Mouse (Mus musculus): ENCODE results near the gene Amz2.

Amz2 gene

DNA sequence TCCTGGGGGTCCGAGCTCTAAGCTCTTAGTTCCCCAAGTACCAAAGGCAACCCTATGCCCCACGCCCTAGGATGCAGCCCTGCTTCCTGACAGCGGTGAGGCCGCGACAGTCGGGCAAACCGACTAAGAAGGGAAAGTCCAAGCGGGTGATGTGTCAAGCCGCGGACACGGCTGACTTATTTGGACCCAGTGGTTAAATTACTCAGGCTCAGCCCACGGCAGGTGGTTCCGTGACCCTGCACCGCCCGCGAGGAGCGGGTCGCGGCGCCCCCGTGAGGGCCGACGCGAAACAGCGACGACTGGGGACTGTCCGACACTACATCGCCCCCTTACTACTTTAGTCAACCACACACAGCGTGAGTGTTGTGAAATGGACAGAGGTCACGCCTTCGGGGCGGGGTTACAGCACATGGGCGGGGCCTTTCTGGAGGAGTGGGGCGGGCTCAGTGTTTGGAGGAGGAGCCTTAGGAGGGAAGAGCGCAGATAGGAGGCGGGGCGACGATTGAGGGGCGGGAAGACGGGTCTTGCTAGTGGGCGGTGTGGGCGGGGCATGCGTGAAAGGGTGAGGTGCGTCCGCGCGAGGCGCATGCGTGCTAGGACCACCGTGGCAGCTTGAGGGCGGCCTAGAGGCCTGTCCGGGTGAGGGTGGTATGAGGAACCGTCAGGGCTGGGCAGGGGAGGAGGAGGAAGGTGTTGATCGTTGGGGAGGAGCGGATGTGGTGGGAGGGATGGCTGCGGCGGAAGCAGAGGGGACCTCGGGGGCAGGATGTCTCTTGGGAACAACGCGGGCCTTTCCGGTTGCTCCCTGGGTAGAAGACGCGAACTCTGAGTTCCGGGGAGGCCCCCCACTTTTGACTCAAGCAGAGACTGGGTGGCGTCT is at the start of gene Amz2:
Gene Amz2, plus strand, starts transcription at position 555 of the 880 bp plus-strand sequence.
- DNase-seq (ENCODE audit: low read depth) = peak; percentile 95

DNA sequence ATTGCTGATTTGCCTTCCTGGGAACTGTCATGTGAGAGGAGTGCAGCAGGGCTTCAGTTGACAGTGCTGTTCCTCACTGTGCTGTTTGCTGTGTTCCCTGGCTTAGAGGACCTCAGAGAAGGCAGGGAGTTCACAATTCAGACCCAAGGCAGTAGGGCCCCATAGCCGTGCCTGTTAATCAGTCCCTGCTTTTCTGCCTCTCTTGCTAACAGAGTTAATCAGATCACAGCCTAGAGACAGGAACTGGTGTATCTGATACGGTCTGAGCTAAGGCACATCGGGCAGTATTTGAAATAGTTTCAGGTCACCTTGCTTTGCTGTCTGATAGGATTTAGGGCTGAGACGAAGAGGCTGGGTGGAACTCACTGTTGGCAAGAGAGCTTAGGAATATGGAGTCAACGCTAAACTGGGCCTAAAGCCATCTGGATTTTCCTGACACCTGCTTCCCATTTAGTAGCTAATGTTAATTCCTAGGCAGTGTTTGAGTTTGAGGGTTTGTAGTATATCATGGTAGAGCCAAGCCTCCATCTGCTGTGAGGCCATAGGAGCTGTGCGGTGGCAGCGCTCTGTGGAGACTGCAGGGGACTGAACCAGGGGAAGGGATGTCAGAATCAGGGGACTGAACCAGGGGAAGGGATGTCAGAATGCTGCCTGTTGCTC is 49.1 kb upstream of the Amz2 start:
- DNase-seq (ENCODE audit: low read depth) = no peak

DNA sequence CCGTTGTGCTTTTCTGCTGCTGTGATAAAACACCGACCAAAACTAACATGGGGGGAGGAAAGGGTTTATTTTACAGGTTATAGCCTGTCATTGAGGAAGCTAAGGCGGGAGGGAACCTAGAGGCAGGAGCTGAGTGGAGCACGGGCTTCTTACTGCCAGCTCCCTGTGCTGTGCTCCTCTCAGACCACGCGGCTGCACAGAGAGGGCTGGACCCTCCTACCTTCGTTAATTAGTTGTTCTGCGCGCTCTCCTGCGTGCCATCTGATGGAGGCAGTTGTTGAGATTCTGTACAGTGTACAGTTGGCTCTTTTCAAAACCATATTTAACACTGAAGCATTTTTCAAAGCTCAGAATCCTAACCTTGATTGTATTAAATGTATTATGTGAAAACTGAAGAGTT is 48.3 kb upstream of the Amz2 start:
- no peak for DNase-seq (ENCODE audit: low read depth)

DNA sequence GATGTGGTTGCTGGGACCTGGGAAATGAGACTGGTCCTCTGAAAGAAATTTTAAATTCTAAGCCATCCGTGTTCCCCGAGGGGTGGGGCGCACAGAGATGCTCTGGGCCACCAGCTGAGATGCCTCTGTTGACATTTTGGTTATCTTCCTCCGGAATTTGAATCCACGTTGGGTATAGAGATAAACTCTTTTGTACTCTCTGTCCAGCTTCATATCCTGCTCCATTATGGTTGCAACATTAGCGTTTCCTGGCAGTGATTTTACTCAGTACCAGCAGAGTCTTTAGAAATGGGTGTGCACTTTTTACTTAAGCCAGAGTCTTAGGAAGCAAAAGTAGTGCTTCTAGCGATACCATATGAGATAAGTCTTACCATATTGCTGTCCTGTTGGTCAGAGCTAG is 47.7 kb upstream of the Amz2 start:
- DNase-seq (ENCODE audit: low read depth) = no peak

DNA sequence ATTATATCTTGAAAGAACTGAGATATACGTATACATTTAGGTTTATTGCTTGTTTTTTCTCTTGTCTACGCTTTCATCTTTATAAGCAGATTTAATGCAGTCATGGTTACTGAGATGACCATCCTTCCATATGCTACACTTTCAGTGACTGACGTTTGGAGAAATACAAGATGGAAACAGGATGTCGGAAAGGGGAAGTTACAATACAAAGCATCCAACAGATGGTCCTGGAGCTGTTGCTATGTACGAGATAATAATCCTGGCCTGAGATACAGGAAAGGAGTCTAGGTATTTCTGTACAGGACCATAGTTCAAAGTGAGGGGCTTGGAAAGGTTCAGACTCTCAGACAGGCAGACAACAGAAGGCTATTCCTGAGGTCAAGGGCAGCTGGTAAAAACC is 45.1 kb upstream of the Amz2 start:
- no peak for DNase-seq (ENCODE audit: low read depth)

DNA sequence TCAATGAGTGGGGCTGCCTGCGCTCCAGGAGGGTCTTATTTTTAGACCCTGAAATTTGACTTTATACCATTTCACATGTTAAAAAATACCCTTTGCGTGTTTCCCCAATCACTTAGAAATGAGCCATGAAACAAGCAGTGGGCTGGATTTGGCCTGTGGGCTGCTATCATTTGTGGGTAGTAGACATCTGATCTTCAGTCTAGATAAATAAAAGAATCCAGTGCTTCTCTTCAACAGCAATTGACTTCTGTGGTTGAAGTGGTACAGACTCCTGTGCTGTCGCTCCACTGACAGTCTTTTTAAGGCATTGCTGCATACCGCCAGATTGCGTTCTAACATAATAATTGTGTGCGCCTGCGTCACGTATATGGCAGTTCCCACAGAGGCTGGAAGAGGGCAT is 40.5 kb upstream of the Amz2 start:
- DNase-seq (ENCODE audit: low read depth) = no peak

DNA sequence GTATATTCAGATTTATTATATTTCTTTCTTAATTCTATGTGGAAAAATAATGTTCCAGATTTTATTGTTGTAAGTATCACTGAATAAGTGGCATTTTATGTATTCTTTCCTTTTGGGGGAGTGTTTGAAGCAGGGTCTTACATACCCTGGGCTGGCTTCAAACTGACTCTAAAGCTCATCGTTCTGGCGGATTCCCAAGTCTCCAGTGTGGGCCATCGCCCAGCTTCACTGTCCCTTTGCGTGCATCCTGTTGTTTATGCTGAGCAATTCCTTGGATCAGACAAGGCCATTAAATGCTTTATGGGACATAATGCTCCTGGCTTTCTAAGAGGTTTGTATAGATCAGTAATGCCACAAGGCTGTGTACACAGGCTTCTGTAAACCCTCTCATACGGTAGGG is 36.7 kb upstream of the Amz2 start:
- DNase-seq (ENCODE audit: low read depth) = no peak

DNA sequence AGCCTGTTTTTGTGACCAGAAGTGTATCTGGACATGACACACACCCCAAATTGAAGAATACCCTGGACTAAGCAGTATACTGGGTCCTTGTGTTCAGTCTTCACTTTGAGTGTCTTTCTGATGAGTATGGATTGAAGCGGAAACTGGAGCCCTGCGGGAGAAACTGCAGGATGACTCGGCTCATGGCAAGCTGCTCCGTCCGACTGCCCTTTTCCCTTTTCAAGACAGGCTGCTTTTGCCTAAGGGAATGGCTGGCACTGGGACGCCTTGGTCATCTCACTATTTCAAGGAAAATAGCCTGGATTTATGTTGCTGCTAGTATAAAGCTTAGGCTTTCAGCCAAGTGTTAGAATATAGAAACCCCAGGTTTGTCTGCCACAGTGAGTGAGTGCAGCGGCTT is 34.5 kb upstream of the Amz2 start:
- DNase-seq (ENCODE audit: low read depth) = no peak

DNA sequence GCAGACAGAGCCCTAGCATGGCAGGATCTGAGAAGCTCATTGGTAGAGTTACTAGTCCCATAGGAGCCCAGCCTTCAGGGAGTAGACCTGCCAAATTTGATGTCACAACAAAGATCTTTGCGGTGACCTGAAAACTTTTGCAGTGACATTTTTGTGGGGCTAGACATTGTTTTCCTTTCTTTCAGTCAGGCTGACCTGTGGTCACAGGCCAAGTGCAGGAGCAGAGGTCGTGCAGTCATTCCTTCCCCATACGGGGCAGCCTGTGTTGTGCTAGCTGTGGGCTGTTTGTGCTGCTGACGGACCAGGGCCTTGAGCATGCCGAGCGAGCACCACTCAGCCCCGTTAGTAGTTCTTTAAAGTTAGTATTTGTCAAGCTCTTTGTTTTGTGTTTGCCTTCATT is 34.0 kb upstream of the Amz2 start:
- DNase-seq (ENCODE audit: low read depth) = no peak

DNA sequence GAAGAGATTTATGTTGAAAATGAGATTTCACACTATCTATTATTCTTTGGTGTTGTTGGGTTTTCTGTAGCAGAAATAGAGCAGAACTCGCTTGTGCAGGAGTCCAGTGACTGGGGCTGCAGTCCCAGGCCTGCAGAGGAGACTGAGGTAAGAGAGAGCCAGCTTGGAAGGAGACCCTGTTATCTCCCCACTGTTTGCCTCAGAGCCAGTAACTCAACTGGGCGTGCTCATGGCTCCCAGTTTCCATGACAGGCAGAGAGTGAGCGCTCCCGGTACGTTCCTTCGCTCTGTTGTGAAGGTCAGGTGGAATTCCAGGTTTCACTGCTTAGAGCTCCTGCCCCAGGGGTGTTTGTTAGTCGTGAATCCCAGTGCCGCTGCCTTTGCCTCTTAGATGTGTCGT is 33.1 kb upstream of the Amz2 start:
- no peak for DNase-seq (ENCODE audit: low read depth)

DNA sequence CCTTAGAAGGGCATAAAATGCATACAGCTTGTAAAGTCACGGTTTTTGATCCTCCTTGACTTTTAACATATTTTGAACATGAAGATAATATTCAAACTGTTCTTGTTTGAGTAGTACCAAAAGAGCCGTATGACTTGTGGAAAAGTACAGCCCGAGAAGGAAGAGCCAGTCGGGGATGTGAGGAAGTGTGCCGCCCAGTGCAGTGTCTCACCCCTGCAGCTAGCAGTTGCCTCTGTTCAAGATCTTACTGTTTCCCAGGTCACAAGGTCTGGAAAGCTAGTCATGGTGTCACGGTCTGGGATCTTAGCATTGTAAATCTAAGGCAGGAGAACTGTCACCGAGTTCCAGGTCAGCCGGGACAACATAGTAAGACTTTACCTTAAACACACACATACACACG is 31.0 kb upstream of the Amz2 start:
- no peak for DNase-seq (ENCODE audit: low read depth)

DNA sequence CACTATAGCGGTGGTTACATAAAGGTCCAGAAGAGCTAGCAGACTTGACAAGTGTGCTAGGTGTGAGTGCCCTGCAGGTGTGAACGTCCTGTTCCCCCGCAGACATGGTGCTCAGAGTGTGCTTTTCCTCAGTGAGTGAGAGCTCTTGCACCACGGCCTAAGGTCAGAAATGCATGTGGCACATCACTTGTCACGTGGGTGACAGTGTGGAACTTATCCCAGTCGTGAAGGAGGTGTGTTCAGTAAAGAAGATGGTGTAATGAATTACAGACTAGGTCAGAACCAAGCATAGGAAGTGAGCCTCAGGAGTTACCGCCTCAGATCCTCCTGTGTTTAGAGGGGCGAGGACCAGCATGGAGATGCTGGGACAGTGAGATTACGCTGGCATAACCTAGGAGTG is 30.5 kb upstream of the Amz2 start:
- no peak for DNase-seq (ENCODE audit: low read depth)

DNA sequence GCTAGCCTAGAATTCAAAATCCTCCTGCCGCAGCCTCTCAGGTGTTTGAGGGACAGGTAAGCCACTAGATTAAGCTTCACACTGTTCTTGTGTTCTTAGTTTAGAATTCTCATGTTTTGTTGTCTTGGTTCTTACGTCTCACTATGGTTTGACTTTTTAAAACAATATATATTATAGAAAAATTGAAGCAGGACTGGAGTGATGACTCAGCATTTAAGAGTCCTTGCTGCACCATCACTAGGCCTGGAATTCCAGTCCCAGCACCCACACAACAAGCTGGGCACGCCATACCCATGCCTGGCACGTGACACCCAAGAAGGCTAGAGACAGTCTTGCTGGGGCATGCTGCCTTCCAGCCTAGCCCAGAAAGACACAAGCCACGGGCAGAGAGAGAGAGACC is 19.3 kb upstream of the Amz2 start:
- no peak for DNase-seq (ENCODE audit: low read depth)

DNA sequence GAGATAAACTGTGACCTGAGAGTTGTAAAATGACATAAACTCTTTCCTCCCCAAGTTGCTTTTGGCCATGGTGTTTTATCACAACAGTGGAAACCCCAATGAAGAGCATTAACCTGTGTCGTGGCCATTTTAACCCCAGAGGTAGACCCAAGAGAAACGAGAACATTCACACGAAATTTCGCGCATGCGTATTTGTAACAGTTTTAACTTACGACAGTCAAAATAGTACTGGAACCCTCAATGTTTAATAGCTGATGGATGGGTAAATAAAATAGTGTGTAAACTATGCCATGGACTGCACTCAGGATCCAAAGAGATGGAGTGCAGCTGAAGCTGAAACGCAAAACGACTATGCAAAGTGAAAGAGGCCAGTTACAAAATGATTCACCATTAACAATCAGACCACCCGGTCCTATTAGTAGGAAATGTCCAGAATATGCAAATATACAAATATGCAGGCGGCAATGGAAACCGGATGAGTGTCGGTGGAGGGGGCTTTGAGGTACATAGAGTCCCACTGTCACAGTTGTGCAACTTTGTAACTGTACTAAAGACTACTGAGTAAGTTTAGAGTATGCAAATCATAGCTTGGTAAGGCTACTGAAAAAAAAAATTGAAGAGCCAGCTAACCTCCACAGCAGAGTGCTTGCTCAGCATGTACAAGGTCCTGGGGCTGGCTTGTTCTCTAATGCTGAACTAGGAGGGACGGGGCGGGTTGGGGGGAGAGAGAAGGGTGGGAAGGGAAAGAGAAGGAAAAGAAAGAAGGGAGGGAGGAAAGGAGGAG is 15.4 kb upstream of the Amz2 start:
- DNase-seq (ENCODE audit: low read depth) = no peak

DNA sequence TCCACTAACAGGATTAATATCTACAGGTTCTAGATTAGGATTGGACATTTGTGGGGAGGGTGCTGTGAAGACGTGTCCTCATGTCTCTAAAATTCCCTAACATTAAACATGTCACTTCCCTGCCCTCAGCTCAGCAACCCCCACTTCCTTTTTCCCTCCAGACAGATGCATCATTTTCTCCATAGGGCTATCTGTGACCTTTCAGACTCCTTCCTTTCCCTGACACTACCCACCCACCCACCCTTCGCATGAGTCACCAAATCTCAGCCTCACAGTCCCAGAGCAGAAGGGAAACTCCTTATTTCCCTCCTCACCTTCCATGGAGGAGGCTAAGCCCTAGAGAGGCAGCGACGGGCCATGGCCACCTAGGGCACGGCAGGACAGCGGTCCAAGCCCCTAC is 12.1 kb upstream of the Amz2 start, which contains the start of gene 9930022D16Rik:
Gene 9930022D16Rik, plus strand, starts transcription at position 301 of the 400 bp plus-strand sequence.
- DNase-seq (ENCODE audit: low read depth) = no peak

DNA sequence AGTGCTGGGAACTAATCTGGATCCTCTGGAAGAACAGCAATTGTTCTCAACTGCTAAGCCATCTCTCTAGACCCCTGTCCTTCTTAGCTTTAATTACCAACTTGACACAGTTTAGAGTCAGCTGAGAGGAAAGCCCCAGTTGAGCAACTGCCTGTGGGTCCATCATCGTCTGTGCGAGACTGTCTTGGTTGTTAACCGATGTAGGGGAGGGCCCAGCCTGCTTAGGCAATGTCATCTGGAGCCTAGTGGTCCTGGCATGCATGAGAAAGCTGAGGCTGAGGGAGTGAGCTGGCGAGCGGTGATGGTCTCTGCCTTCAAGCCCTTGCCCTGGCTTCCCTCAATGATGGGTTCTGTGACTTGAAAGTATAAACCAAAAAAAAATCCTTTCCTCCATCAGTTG is 10.9 kb upstream of the Amz2 start:
- DNase-seq (ENCODE audit: low read depth) = no peak

DNA sequence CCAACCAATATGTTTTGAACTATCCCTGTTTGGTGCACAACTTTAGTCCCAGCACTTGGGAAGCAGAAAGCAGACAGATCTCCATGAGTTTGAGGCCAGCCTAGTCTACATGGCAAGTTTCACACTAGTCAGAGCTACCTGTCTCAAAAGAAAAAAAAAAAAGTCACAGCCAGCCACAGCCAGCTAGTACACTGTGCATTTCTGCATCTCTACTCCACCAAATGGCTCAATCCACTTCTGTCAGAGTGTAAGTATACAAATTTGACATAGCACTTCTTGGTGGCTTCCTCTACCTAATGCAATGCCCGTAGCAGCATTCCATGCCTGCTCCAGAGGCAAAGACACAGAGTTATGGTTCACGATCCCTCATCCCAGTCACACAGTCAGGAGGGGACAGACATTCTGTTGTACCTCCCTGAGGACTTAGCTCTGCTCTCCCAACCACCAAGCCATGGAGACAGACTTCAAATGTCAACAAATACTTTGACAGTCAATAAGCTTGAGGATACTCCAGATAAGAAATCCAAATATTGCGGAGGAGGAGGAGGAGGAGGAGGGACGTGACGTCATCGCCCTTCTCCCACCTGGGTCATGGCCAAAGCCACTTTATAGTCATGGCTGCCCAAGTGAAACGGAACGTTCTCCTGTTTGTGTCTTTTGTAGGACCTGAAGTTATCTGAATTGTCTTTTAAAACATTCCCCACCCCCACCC is 8.9 kb upstream of the Amz2 start:
- DNase-seq (ENCODE audit: low read depth) = no peak

DNA sequence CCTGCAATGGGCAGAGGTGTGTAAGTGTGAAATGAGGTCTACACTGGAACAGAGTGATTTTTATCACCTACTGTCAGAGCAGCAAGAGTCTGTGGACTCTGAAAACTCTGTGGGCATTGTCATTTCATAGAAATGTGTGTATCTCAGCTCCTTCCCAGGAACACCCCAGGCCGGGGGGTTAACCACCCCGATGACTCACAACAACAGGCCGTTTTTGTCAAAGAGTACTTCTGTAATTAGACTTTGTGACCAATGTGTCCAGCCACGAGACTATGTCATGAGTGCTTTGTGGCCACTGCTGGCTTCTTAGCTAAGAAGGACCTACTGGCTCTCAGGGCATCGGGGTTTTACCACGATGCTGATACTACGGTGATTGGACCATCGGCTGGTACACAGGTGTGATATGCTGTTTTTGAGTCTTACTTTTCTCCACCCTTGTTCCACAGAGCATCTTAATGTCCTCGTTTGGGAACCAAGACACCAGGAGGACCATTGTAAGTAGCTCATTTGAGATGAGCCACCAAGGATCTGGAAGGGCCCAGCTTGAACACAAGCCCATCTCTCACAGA is 8.2 kb upstream of the Amz2 start:
- DNase-seq (ENCODE audit: low read depth) = no peak

DNA sequence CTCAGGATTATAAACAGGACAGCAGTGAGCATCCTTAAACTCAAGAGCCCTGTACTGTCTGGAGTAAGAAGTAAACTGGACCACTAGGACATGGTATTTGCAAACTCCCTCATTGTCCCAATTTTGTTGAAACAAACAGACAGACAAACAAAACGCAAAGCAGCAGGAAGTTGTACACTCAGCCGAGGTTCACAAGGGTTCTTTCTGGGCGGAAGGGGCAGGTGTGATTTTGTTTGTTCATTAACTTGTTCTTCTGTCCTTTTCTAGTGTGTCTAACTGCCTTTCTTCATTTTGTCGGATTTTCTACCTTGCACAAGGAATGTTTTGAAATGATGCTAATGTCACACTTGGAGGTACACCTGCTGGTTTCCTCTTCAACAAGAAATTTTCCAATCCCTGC is 6.3 kb upstream of the Amz2 start:
- no peak for DNase-seq (ENCODE audit: low read depth)

DNA sequence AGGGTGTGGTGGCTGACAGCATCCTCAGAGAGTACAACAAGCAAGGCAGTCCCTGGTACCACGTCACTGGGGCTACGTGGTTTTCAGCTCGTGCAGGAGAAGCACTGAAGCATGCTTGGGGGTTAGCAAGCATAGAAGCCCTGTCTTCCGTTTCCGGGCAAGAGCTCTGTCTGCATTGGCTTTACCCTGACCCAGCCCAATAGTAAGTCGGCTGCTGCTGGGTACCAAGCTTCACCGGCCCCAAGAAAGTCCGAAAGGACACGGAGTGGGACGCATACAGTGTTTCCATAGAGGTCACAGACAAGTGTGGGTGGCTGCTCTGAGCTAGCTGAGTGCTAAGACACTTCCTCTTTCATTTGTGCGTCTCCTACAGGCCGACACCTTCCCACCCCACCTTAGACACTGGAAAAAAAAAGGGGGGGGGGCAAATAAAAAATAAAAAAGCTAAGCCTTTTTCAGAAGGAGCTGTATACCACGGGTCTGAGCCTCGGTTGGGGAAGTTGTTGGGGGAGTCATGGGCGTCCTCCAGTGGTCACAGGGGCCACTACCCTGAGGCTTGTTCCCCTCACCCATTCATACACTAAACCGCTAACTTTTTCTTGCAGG is 5.7 kb upstream of the Amz2 start:
- DNase-seq (ENCODE audit: low read depth) = no peak

DNA sequence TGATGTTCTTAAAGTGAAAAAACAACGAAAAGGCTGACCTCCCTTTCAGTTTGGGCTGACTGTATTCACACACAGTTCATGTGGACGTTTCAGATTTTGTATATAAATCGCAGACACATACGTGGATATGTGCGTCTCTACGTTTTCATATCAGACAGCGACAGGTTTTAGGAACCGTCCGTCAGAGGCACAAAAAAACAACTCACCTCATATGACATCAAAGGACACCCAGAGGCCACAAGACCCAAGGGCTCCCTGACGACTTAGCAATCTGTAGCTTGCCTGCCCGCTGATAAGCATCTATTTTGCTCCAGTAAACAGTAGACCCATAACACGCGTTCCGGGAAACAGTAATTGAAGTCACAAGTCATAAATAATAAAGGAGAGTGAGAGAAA is 5.2 kb upstream of the Amz2 start:
- DNase-seq (ENCODE audit: low read depth) = no peak

Measured in fibroblast of lung, adult 2 months (primary cell).